Mouse (Mus musculus) ES-E14 (cell line): Measurements from ENCODE around the gene Bpgm. TPM values are rescaled to one million over a fixed set of nuclear protein-coding genes. Genes with fewer than 3 reads are reported as not detected.
A peak's percentile ranks its signal among the peaks of the same experiment; 100 is the strongest.

Source experiments
- DNase-seq: peaks from one replicate; pipeline ENCODE4 v3.0.0-alpha.2; 2013; ENCODE audit warnings: low read depth, low spot score
- H3K27ac ChIP-seq: 2 replicates; pipeline ENCODE4 v1.5.1; 2012; ENCODE audit warnings: low read depth, mild to moderate bottlenecking, low read length, moderate library complexity, mixed read lengths; ENCODE audit not compliant: poor library complexity, insufficient read depth, severe bottlenecking
- H3K36me3 ChIP-seq: 2 replicates; pipeline ENCODE4 v1.6.1; 2012; ENCODE audit warnings: mild to moderate bottlenecking, low read length, moderate library complexity, mixed read lengths; ENCODE audit not compliant: control insufficient read depth, poor library complexity, insufficient read depth, severe bottlenecking
- H3K4me1 ChIP-seq, 2 experiments: fragments of 150-350 bp in 1 of 2; sonication (generic) in 1 of 2; 2 replicates each; pipeline ENCODE4 v1.6.1; 2012; ENCODE audit warnings: low read length in 2 of 2, mild to moderate bottlenecking in 1 of 2, mixed read lengths in 1 of 2; ENCODE audit not compliant: control insufficient read depth in 2 of 2, insufficient read depth in 2 of 2, poor library complexity in 1 of 2
- H3K4me3 ChIP-seq, 2 experiments: fragments of 150-350 bp in 1 of 2; sonication (generic) in 1 of 2; 2 replicates each; pipeline ENCODE4 v1.5.1; 2012; ENCODE audit warnings: low read length in 2 of 2, low read depth in 1 of 2, mild to moderate bottlenecking in 1 of 2, mixed read lengths in 1 of 2; ENCODE audit not compliant: insufficient read depth in 1 of 2, poor library complexity in 1 of 2, severe bottlenecking in 1 of 2
- H3K9ac ChIP-seq: 2 replicates; pipeline ENCODE4 v1.6.1; 2012; ENCODE audit warnings: low read depth, mild to moderate bottlenecking, low read length, mixed read lengths; ENCODE audit not compliant: poor library complexity, insufficient read depth, severe bottlenecking
- H3K9me3 ChIP-seq: fragments of 150-350 bp; sonication (generic); 2 replicates; pipeline ENCODE4 v1.6.1; 2012; ENCODE audit warnings: low read depth, mild to moderate bottlenecking, low read length; ENCODE audit not compliant: control insufficient read depth, insufficient read depth
- CHD2 ChIP-seq: IDR thresholded peaks from 2 replicates; pipeline ENCODE4 v1.6.1; 2014; ENCODE audit warnings: mild to moderate bottlenecking, low read depth, low read length, inconsistent platforms
- HCFC1 ChIP-seq: IDR thresholded peaks from 2 replicates; pipeline ENCODE4 v1.6.1; 2012; ENCODE audit warnings: low read length, inconsistent platforms, borderline replicate concordance; ENCODE audit not compliant: insufficient read depth
- MAFK ChIP-seq: IDR thresholded peaks from 2 replicates; pipeline ENCODE4 v1.6.1; 2014; ENCODE audit warnings: mild to moderate bottlenecking, low read depth, low read length, inconsistent platforms; ENCODE audit not compliant: insufficient read depth
- ZC3H11A ChIP-seq: IDR thresholded peaks from 2 replicates; pipeline ENCODE4 v1.6.1; 2012; ENCODE audit warnings: low read depth, mild to moderate bottlenecking, inconsistent platforms, low read length, borderline replicate concordance
- ZNF384 ChIP-seq: IDR thresholded peaks from 2 replicates; pipeline ENCODE4 v1.6.1; 2012; ENCODE audit warnings: low read depth, low read length, inconsistent platforms
- in situ Hi-C, 2 experiments: fragments of 600-800 bp; cut with MboI; formaldehyde crosslinking; loops; one replicate each; pipeline ENCODE4 v1.15.1; 2025; ENCODE audit warnings: low sequenced_read_pairs in 2 of 2, inconsistent platforms in 1 of 2; ENCODE audit not compliant: unreplicated experiment in 2 of 2
- total RNA-seq: library from RNA; depleted of rRNA; stranded (reverse); fragments of 300-350 nt; gene quantifications from 2 replicates; pipeline ENCODE4 v1.2.3, GENCODE M21; 2012

Gene Bpgm
- total RNA-seq, 1 experiment = 17.6 TPM

DNA sequence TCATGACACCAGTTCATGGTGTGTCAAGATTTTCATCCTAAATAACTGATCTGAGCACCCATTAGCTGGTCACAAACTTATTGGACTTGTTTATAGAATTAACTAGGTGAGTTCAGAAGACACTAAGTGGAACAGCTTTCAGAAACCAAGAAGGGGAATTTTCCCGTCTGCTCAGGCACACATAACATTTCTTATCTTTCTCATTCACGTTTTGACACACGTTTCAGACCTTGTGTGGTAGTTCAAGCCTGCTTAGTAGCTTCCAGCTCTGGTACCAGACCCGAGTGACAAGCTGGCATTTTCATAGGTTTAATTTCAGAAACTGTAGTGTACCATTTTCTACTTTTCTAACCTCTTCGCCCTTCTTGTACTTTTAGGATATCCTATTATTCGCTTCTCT, 616 bp upstream of the Bpgm start:
- Histone ChIP-seq H3K4me1 (peaks cover 0 to 3% of the 10 kb centered on the region in 2 experiments; a peak in 2 of 4 replicates), H3K27ac (no peak overlapping the region), H3K4me3 (peak overlapping the region in 1 of 2 experiments; percentile 84; a peak in 2 of 4 replicates), H3K36me3 (no peaks in the 10 kb centered on the region), H3K9ac (no peak overlapping the region; the same call in 1 of the 2 replicates), H3K9me3 (no peaks in the 10 kb centered on the region)
- TF ChIP-seq HCFC1 (no peak), ZNF384 (no peak), MAFK (no peak), ZC3H11A (no peak), CHD2 (no peak)
- in situ Hi-C loops = no loop called here
- DNase-seq = no peak

DNA sequence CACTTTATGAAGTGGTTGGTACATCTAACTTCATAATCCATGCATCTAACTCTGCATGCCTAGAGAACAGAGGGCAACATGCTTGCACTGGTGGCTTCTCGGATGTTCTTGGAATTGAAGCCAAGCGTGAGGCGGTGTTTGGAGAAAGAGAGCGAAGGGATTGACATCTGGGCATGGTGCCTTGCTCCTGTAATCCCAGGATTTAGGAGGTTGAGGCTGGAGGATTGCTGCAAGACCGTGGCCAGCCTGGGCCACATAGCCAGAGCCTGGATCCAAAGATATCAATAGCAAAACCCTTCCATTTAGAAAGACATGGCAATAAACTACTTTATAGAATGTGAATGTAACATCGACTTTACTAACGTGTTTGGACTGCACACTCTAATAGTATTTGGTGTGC, 2.0 kb downstream of the Bpgm start:
- H3K9me3 ChIP-seq = no peaks in the 10 kb centered on the region
- H3K4me1 ChIP-seq = peaks cover 0 to 3% of the 10 kb centered on the region in 2 experiments; a peak in 2 of 4 replicates
- in situ Hi-C loops = no loop called here
- no peaks in the 10 kb centered on the region for H3K36me3 ChIP-seq
- H3K4me3 ChIP-seq = no peak overlapping the region
- TF ChIP-seq MAFK = no peak
- no peak for TF ChIP-seq CHD2
- no peak for TF ChIP-seq ZNF384
- TF ChIP-seq ZC3H11A = no peak
- no peak for TF ChIP-seq HCFC1
- no peak overlapping the region for H3K27ac ChIP-seq
- no peak overlapping the region for H3K9ac ChIP-seq
- no peak for DNase-seq

DNA sequence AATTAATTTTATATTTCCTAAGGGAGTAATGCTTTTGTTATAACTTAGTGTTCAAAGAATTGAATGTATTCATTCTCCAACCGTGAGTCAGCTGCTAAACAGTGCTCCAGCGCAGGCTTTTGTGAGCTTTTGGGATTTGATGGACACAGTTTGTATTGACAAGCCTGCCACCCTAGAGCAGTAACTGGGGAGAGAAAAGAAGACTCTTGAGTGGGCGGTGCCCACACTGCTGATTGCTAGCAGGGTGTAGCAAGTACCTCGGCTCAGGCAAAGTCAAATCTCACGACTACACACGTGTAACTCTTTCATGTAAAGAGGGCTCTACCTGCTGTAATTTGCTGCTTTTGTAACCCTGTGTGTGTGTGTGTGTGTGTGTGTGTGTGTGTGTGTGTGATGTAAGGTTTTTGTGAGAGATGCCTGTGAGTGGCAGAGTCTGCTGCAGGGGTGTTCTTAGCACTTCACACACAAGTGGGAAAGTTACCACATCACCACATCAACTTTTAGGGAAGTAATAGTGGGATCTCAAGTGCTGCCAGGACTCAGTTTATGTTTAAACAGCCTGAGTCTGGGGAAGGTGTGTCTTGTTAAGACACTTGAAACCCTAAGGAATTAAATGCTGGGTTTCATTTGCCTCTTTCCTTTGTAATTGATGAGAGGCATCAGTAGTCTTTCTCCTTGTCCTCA, 2.8 kb downstream of the Bpgm start:
- no peaks in the 10 kb centered on the region for H3K36me3 ChIP-seq
- H3K27ac ChIP-seq = no peak overlapping the region
- H3K9me3 ChIP-seq = no peaks in the 10 kb centered on the region
- H3K9ac ChIP-seq = no peak overlapping the region
- no peak overlapping the region for H3K4me3 ChIP-seq
- peaks cover 0 to 3% of the 10 kb centered on the region in 2 experiments; a peak in 2 of 4 replicates for H3K4me1 ChIP-seq
- no peak for DNase-seq
- TF ChIP-seq MAFK = no peak
- no peak for TF ChIP-seq HCFC1
- TF ChIP-seq ZNF384 = no peak
- no peak for TF ChIP-seq CHD2
- TF ChIP-seq ZC3H11A = no peak
- in situ Hi-C loops = no loop called here

DNA sequence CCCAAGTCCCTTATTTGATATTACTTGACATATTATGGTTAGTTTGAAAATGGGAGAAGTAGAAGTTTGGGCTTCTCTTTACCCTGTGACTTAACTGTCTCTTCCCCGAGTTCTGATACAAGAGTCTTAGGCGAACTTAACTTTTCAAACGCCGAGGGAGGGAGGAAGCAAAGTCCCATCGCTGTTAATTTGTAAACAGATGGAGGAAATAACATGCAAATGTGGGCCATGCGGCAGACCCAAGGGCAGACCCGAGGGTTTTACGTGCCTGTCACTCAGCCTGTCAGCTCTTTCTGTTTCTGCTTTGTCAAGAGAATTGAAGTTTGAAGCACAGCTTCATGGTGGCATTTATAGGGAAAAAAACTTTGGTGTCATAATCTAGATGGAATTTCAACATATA, 3.5 kb downstream of the Bpgm start:
- Histone ChIP-seq H3K9ac (no peak overlapping the region), H3K4me1 (peaks cover 0 to 3% of the 10 kb centered on the region in 2 experiments; a peak in 2 of 4 replicates), H3K27ac (no peak overlapping the region), H3K9me3 (no peaks in the 10 kb centered on the region), H3K36me3 (no peaks in the 10 kb centered on the region), H3K4me3 (no peak overlapping the region)
- TF ChIP-seq ZC3H11A (no peak), CHD2 (no peak), ZNF384 (no peak), HCFC1 (no peak), MAFK (no peak)
- in situ Hi-C loops = no loop called here
- DNase-seq = no peak
